Mouse (Mus musculus) CD8-positive naive resting alpha-beta T cell, adult 2 months (primary cell): ENCODE results near the gene Iqcb1.

Experiments used
- DNase-seq, 2 experiments: peaks; one replicate each; pipeline ENCODE4 v3.0.0; 2022; ENCODE audit warnings: low read depth in 2 of 2, low spot score in 2 of 2

Iqcb1 gene

DNA sequence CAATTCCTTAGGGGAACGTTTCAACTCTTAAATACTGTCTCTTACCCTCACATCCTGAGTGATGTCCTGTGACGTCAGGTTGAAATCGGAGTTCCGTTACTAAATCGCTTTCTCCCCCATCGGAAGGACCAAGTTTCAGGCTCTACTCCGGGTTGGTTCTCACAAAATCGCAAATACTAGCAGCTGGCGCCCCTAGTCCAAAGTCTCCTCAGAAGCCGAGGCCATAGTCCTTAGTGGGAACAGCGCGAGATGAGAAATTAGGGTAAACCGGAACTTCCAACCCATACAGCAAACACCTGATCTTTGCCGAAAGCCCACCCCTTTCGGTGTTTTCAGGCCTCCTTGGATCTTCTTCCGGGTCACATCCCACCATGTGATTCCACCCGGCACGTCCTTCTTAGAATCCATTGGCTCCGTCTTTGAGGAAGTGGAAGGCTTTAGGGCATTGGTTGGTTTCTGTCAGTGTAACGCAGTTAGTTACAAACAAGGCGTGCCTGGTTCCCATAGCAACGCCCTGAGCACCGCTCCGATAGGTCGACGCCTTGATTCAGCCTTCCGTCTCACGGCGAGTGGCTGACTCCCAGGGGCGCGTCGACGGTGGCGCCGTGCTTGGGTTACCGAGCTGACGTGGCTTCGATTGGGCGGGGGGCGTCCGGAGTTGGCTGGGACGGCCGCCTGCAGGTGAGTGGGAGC is 46.5 kb downstream of the Iqcb1 start, which contains the start of the genes Eaf2 and Golgb1:
Gene Eaf2 (minus strand): TSS at position 421 of the 693 bp plus-strand sequence.
Gene Golgb1 (plus strand): TSS at position 558 of the 693 bp plus-strand sequence.
- DNase-seq: peak; percentile 93

DNA sequence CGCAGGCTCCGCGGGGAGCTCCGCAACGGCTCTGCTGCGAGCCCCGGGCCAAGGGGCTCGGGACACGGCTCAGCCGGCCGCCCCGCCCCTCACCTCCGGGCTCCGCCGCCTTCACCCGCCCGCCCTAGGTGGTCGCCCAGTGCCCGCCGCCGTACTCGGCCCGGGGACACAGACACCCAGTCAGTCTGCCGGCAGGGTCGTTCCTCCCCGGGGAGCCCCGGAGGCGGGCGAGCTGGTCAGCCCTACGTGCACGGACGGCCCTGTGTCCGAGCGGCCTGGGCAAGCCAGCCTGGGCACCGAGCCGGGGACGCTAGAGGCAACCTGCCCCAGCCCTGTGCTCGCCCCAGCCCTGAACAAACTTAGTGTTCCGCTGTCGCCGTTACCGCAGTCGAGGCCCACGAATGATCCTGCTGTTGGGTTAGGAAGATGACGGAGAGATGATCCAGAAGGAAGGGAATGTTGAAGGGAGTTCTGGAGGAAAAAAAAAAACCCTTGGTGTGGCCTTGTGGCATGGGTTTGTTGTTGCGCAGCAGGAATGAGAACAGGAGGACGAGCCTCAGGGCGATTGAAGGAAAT is 47.2 kb downstream of the Iqcb1 start:
- no peak for DNase-seq

- peak; percentile 13 to 33 for DNase-seq
These were observed 49.1 kb downstream of the Iqcb1 start for GRCm38 (mm10) chr16:36877316-36877715.

DNA sequence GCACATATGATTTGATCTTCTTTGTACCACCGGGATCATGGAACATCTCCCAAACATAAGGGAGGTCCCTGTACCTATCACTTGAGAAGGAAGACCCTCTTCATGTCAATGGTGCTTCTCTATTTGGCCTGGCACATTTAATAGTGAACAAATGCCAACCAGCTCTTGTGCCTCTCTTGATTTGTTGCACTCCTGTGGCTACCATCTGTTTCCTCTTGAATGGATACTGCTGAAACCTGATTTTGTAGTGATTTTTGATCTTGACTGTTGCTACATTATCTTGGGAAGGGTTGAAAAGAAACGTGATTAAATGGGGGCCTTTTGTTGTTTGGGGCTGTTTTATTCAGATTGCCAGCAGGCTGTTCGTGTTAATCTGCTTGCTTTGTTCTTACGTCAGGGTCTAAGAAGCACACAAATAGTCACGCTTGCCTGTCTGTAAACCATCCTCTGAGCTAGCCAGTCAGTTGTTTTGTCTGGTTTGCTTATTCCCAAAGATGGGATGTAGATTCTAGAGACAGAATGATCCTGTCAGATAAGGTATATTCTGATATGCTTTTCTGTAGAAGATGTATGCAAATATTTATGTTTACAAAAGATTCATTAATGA is 54.7 kb downstream of the Iqcb1 start:
- DNase-seq: no peak

DNA sequence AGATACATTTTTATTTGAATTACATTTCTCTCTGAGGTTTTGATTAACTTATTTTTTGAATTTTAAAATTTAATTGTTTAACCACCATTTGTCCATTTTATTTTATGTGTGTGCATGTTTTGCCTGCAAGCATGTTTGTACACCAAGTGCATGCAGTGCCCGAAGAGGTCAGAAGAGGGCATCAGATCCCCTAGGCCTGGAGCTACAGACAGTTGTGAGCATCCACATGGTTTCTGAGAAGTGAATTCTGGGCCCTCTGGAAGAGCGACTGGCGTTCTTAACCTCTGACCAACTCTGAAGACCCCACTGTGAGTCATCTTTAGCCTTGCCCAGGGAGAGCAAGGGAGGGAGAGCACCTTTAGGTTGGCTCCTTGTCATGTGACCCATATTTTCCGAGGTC is 56.7 kb downstream of the Iqcb1 start:
- DNase-seq: peak in 1 of 2 experiments; percentile 34

- DNase-seq: no peak
These were observed 57.7 kb downstream of the Iqcb1 start for GRCm38 (mm10) chr16:36885912-36886311.

GRCm38 (mm10) chr16:36887546-36887945 is 59.4 kb downstream of the Iqcb1 start:
- no peak for DNase-seq

GRCm38 (mm10) chr16:36890559-36890958 is 62.4 kb downstream of the Iqcb1 start:
- no peak for DNase-seq

DNA sequence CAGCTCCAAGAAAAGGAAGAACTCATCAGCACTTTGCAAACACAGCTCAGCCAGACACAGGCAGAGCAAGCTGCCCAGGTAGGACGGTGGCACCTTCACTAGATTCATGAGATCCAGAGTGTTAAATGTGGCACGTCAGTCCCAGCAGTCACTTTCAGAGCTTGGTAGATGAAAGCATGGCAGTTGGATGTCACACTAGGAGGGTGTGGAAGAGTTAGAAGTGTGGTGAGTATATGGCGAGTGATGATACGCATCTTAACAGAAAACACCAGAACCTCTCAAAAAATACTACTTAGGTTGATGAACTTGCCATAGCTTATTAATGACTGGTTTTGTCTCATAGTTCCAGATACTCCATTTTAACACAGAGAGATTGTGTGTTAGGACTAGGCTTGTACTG is 63.2 kb downstream of the Iqcb1 start:
- DNase-seq: no peak

GRCm38 (mm10) chr16:36893317-36893716 is 65.1 kb downstream of the Iqcb1 start:
- DNase-seq: no peak

DNA sequence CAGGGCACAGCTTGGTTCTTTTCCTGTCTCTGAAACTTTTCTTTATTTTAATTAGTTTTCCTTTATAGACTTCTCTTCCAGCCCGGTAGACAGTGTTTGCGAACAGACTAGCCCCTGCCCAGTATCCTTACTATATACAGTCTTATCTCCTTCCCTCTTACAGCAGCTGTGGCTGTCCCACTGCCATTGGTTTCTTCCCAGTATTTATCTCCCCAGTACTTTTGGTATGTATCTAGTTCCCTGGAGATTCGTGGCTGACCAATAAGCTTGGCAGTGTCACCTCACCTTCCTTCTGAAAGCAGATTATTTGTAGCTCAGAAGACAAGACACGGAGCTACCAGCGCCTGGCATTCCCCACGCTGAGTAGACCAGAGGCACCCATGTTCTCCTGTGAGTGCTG is 68.5 kb downstream of the Iqcb1 start:
- DNase-seq: no peak

- DNase-seq: no peak
These were observed 75.0 kb downstream of the Iqcb1 start for GRCm38 (mm10) chr16:36903156-36903555.

GRCm38 (mm10) chr16:36911909-36912308 is 83.7 kb downstream of the Iqcb1 start:
- no peak for DNase-seq

DNA sequence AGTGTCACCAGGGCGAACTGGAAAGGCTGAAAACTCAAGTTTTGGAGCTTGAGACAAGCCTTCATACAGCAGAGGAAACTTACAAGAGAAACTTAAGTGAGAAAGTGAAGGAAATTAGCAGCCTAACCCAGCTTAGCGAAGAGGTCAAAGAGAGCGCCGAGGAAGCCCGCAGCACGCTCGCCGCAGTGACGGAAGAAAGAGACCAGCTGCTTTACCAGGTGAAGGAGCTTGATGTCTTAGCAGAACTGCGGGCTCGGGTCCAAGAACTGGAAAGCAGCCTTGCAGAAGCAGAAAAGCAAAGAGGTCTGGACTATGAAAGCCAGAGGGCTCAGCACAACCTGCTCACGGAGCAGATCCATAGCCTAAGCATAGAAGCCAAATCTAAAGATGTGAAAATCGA is 84.1 kb downstream of the Iqcb1 start:
- no peak for DNase-seq

- DNase-seq: no peak
These were observed 86.0 kb downstream of the Iqcb1 start for GRCm38 (mm10) chr16:36914195-36914594.

- no peak for DNase-seq
These were observed 90.3 kb downstream of the Iqcb1 start for GRCm38 (mm10) chr16:36918505-36918904.

GRCm38 (mm10) chr16:36920410-36920809 is 92.2 kb downstream of the Iqcb1 start:
- DNase-seq: no peak

GRCm38 (mm10) chr16:36921067-36921613 is 93.0 kb downstream of the Iqcb1 start:
- no peak for DNase-seq

- no peak for DNase-seq
These were observed 93.8 kb downstream of the Iqcb1 start for GRCm38 (mm10) chr16:36921980-36922379.
